Mouse (Mus musculus): ENCODE measurements around the gene Slc38a10.
A peak's percentile ranks its signal among the peaks of the same experiment; 100 is the strongest.

Gene Slc38a10

GRCm38 (mm10) chr11:120173213-120173612 lies 22.1 kb upstream of the Slc38a10 start:
- no peak for DNase-seq

DNA sequence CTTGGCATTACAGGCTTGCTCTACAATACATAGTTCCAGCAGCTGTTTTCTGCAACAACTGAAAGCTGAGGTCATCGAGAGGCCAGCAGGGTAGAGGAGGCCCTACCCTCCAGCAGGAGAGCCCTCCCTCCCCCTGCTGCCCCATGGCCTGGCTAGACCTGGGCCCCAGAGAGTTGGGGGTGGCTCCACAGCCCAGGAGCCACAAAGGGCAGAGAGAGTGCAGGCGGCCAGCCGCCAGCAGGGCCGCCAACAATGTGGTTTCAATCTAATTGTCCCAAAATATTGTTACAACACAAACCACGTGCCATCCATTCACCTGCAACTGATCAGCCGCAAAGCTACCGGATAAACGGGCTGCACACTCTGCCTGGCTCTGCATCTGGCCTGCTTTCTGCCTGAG lies 20.0 kb upstream of the Slc38a10 start:
- DNase-seq = no peak

GRCm38 (mm10) chr11:120169208-120169992 lies 18.3 kb upstream of the Slc38a10 start:
- peak; percentile 75 for DNase-seq

DNA sequence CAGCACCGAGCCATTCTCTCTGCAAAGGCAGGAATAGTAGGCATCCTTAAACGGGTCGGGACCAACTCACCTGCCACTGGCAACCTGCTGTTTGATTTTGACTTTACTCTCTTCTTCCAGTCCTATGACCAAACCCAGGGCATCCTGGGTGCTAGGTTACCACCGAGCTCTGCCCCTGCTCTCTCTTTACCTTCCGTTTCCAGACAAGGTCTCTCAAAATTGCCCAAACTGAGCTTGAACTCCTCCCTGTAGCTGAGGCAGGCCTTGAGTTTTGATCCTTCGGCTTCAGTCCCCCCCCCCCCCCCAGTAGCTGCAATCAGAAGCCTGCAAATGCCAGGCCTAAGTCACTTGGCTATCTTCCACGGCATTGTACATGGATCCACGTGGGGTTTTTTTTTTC lies 17.4 kb upstream of the Slc38a10 start:
- no peak for DNase-seq

- no peak for DNase-seq
These were observed 16.8 kb upstream of the Slc38a10 start for GRCm38 (mm10) chr11:120167921-120168356.

DNA sequence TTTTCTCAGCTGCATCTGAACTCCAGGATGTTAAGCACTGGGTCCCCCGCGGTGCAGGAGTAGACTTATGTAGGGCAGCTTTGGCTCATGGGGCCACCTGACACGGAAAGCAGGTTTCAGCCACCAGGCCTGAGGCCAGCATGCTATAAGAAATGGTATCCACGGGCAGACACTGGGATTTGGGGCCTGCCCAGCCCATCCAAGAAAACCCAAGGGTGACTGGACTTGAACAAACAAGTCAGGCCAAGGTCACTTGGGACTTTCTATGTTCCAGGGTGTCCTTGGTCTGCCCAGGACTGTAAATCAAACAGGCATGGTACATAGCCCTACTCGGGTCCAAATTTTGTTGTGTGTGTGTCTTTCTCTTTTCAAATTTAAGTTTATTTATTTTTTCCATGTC lies 15.9 kb upstream of the Slc38a10 start:
- no peak for DNase-seq

DNA sequence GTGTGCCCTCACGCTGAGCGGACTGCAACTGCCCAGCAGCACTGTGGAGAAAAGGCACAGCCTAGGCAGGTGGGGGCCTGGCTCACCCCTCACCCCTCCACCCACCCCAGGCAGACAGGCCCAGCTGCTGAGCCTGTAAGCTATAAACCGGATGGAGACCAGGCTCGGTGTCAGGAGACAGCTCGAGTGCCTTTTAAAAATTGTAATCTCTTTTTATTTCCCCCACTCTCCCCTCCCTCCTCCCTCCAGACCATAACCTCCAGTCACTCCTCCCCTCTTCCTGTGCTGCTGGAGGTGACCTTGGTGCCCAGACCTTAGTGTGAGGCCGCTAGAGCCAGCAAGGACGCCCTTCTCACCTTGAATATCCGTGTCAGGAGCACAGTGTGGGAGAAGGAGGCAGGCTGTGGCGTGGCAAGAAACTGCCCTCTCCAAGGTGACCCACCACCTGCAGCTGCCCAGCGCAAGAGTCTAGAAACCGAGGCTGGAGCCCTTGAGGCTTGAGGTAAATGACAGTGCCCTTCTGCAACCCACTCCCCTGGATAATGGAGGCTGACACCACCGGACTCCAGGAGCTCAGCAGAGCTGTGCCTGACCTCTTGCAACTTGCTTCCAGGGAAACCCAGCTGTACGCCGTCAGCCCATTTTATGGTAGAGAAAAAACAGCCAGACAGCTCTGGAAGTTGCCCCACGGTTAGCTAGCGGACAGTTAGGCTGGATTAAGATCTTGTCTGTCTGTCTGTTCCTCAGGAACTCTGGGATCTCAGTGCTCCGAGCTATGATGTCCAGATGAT lies 13.5 kb upstream of the Slc38a10 start:
- no peak for DNase-seq

- no peak for DNase-seq
These were observed 12.9 kb upstream of the Slc38a10 start for GRCm38 (mm10) chr11:120164028-120164427.

- DNase-seq = no peak
These were observed 12.1 kb upstream of the Slc38a10 start for GRCm38 (mm10) chr11:120163207-120163606.

GRCm38 (mm10) chr11:120161245-120161644 lies 10.1 kb upstream of the Slc38a10 start:
- no peak for DNase-seq

- DNase-seq = no peak
These were observed 9.3 kb upstream of the Slc38a10 start for GRCm38 (mm10) chr11:120160478-120160877.

- DNase-seq = no peak
These were observed 8.5 kb upstream of the Slc38a10 start for GRCm38 (mm10) chr11:120159653-120160052.

GRCm38 (mm10) chr11:120158828-120159227 lies 7.7 kb upstream of the Slc38a10 start:
- peak; percentile 30 for DNase-seq

DNA sequence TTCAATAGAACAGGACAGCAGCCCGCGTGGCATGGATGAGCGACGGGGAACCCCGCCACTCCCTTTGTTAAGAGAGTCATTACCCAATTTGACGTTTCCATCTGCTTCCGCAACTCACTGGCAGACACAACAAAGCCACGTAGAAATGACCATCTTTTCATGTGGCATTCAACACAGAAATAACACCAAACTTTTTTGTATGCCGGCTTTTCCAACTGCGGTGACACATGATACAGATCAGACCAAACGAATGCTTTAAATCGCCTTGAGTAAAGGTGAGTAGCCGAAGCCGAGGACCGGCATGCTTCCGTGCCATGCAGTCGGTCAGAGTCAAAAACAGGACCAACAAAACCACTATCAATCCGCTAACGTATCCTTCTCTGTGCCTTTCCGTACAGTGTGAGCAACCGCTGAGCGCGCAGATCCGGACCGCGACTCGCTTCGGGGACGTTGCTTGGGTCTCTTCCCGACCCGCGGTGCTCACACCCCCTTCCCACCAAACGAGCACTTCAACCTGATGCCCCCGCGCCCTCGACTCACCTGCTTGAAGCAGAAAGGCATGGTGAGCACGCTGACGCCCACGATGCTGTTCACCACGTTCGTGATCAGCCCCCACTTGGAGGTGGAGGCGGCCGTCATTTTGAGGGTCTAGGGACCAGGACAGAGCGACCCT lies 570 bp downstream of the Slc38a10 start:
- no peak for DNase-seq

GRCm38 (mm10) chr11:120149510-120150200 lies 1.5 kb downstream of the Slc38a10 start:
- DNase-seq = no peak

GRCm38 (mm10) chr11:120148201-120148855 lies 2.8 kb downstream of the Slc38a10 start:
- DNase-seq = no peak

DNA sequence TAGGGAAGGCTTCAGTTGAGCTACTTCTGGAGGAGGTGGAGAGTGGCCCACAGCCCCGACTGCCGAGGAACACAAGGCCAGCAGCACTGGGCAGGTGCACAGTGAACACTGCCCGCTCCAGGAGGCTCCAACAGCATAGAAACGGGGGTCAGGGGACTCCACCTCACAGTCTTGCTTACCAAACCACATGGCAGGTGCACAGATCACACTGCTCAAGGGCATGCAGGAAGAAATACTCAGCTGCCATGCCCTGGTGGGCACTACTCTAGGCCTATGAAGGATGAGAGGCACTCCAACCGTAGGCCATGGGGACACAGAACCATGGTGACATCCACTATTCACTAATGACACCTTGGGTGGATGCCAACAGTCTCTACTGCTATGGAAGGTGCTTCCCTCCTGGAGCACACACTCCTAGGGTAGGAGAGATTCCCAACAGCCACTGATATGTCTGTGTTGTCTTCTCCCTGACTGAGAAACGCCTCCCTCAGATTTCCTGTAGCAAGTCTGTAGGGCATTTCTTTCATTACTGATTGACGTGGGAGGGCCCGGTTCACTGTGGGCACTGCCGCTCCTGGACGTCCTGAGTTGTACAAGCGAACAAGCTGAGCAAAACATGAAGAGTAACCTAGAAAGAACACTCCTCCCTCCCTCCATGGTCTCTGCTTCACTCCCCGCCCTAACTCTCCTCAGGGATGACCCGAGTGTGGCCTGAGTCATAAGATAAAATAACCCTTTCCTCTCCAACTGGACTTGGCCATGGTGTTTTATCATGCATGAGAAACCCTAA lies 7.2 kb downstream of the Slc38a10 start:
- no peak for DNase-seq

DNA sequence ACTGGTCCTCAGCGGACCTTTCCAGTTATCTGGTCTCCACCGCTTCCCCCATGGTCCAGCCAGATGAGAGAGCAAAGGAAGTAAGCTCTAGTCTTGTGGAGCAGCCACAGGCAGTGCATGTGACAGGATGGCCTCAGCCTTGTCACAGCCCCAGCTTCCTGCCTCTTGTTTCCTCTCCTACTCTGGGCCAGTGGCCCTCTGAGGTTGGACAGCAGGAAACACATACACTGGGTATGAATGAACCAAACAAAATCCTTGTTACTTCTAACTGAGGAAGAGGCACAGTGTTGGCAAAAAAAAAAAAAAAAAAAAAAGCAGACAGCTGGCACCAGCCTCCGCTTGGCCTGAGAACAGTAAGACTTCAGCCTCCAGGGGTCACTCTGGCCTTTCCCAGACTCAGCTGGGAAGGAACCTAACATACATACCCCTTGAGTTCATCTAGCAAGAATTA lies 8.5 kb downstream of the Slc38a10 start:
- peak; percentile 35 for DNase-seq

DNA sequence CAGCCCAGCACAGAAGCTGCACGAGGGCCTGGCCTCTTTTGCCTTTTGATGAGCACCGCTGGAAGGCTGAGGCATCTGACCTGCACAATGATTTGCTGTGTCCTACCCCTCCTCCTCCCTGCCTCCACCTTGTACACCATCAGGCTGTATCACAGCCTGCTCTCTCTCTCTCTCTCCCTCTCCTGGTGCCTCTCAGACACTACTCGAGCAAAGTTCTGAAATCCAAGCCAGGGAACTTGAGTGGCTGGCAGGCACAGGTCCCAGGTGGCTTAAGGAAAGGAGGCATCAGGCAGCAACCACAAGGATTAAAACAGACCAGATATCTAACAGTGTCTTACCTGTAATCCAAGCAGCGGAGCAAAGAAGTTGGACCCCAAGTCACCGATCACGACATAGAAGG lies 10.9 kb downstream of the Slc38a10 start:
- DNase-seq = no peak

GRCm38 (mm10) chr11:120139309-120139731 lies 11.8 kb downstream of the Slc38a10 start:
- no peak for DNase-seq

DNA sequence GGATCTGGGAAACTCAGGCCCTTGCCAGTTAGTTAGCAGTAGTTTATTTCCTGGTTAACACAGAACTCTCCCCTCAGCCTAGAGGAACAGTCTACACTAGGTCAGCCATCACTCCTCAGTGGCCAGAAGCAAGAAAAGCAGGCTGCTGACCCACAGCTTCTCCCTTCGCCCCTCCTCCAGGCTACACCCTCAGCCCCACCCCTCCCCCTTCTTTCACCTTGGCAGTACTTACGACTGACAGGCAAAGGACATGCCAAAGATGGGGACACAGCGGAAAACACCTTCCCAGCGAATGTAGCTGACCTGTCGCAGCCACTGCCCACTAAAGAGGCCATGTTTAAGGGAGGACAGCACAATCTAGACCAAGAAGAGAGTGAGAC lies 13.5 kb downstream of the Slc38a10 start:
- DNase-seq = no peak
